Mouse (Mus musculus) heart, postnatal 10 days (tissue): ENCODE results near the gene Stam. TPM values are rescaled to one million over a fixed set of nuclear protein-coding genes. Genes with fewer than 3 reads are reported as not detected.

Experiments used
- DNase-seq, 2 experiments: peaks; one replicate each; pipeline ENCODE4 v3.0.0; 2021
- intact Hi-C: fragments of 180-260 bp; cut with DNase I; formaldehyde crosslinking; loops from one replicate; pipeline ENCODE4 v1.15.1; 2025
- total RNA-seq, 2 experiments: library from RNA; stranded (reverse); gene quantifications; 2 replicates each; pipeline ENCODE4 v1.2.3; 2021

Gene Stam
- total RNA-seq, 2 experiments from 2014 or later: 37.7 to 40.5 TPM

- intact Hi-C loops: no loop called here
Measured at GRCm38 (mm10) chr2:14103924-14104323, 30.0 kb downstream of the Stam start.

GRCm38 (mm10) chr2:14107673-14108072, 33.8 kb downstream of the Stam start:
- intact Hi-C loops: no loop called here

More at GRCm38 (mm10) chr2:14103924-14104323, 30.0 kb downstream of the Stam start:
- DNase-seq: no peak

GRCm38 (mm10) chr2:14126387-14126786, 52.5 kb downstream of the Stam start:
- DNase-seq: no peak
- intact Hi-C loops: no loop called here

More at GRCm38 (mm10) chr2:14107673-14108072, 33.8 kb downstream of the Stam start:
- peak; percentile 26 to 27 for DNase-seq

GRCm38 (mm10) chr2:14127629-14128028, 53.7 kb downstream of the Stam start:
- DNase-seq: no peak
- intact Hi-C loops: no loop called here

- intact Hi-C loops: no loop called here
- no peak for DNase-seq
Measured at GRCm38 (mm10) chr2:14130641-14131339, 56.9 kb downstream of the Stam start.

GRCm38 (mm10) chr2:14132468-14133326, 58.8 kb downstream of the Stam start:
- intact Hi-C loops: no loop called here
- no peak for DNase-seq

DNA sequence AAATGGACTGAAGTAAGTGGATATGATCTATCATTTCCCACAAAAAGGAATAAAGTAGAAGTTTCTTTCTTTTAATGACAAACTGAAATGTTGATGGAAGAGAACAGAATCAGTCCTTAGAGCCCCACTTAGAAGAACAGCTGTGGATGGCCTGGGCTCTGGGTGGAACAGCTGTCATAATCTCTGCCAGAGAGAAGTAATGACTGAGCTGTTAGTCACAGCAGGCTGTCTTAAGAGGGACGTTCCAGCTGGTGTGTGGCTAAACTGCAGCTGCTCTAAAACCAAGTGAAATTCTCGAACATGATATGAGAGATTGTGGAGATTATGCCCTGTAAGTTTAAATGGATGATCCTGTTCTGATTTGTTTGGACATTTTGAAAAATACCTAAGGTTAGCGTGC, 63.0 kb downstream of the Stam start:
- intact Hi-C loops: no loop called here
- DNase-seq: peak; percentile 41 to 57

DNA sequence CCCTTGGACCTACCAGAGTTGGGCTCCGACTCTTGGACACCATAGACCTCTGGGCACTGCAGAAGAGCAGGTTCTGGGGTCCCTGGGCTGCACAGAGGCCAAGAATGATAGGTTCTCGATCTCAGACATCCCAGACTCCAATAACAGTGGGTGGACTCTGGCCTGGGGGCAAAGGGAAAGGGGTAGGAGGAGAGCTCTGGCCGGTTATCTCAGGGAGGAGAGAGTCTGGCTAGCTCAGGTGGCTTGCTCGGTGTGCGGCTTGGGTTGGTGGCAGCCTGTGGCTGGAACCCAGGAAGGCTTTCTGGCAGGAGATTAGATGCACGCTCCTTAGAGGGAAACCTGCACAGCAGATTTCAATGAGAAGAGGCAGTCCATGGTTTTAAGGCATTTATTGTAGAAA, 65.7 kb downstream of the Stam start:
- intact Hi-C loops: no loop called here

DNA sequence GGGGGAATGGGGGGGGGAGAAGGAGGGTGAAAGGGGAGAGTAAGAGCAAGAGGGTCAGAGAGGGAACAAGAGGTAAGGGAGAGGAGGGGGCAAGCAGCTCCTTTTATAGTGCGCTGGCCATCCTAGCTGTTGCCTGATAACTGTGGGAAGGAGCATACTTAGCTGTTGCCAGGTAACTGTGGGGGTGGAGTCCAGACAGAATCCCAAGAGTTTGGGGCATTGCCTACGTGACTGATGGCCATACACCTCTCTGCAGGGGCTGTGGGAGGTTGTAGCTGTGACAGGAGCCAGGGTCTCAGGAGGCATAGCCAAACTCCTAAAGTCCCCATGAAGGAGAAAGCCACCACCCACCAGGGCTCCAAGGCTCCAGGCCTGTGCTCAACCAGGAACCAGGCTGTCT, 66.1 kb downstream of the Stam start:
- intact Hi-C loops: no loop called here
- no peak for DNase-seq

More for the DNA sequence above, 65.7 kb downstream of the Stam start:
- DNase-seq: no peak

GRCm38 (mm10) chr2:14145311-14145710, 71.4 kb downstream of the Stam start:
- peak; percentile 64 to 71 for DNase-seq
- intact Hi-C loops: no loop called here

DNA sequence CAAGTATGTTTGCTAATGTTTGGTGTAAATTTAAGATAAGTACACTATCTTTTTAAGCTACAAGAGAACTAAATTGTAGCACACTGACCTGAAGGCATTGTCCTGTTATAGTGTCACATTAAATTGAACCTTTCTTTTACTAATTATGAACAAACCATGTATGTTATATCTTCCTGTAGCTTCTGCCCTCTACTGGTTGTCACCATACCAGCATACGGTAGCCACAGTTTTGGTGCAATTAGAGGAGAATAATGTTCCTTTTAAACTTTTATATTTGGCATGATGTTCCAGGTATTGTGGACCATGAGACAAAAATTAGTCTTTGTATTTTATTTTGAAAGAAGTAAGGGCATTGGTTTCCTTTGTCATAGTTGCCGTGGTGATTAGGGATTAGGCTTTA, 73.0 kb downstream of the Stam start:
- intact Hi-C loops: loop anchor here (2.0 kb wide), 1 partner anchor 98 kb away; no protein-coding TSS in a partner anchor
- no peak for DNase-seq

GRCm38 (mm10) chr2:14150829-14151228, 76.9 kb downstream of the Stam start:
- intact Hi-C loops: no loop called here
- peak; percentile 11 to 21 for DNase-seq

DNA sequence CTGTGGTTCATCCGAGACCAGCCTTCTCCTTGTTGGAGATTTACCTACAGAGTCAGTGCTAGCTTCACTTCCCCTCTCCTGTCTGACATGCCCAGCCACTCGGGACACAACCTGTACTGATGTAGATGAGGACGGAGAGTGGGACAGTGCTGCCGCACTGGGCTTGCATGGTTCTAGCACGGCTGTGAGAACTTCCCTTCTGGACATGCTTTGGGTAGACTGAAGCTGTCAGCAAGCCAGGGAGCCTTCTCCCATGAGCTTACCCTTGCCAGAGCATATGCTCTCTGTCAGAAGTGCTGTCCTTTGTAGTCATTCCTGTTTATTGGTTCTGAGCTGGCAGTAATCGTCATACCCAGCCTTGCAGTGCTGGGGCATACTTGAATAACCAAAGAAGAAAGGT, 78.0 kb downstream of the Stam start:
- intact Hi-C loops: no loop called here

DNA sequence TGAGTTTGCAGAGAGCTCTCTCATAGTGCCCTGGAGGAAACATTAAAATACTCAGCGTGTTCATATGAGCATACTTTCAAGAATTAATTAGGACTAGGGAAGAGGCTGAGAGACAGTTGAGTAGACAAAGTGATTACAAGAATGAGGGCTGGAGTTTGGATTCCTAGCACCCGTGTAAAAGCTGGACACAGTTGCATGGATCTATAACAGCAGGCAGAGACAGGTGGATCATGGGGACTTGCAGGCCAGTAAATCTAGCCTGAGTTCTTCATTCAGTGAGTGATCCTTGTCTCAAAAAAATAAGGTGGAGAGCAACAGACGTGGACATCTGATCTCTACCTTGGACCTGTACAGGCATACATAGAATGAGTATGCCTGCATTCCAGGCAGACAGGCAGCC, 85.1 kb downstream of the Stam start:
- intact Hi-C loops: loop anchor here (5.0 kb wide), 1 partner anchor 102 kb away; the partner anchor contains the start of gene Hacd1
- DNase-seq: no peak

More for the DNA sequence above, 78.0 kb downstream of the Stam start:
- no peak for DNase-seq

GRCm38 (mm10) chr2:14159756-14160155, 85.9 kb downstream of the Stam start:
- intact Hi-C loops: loop anchor here (5.0 kb wide), 2 partner anchors 102 to 543 kb away; partner anchors contain the start of gene Hacd1
- no peak for DNase-seq

- DNase-seq: peak; percentile 32 to 38
- intact Hi-C loops: loop anchor here (5.0 kb wide), 2 partner anchors 63 to 538 kb away; partner anchors contain the start of gene Mrc1
Measured at GRCm38 (mm10) chr2:14164459-14165030, 90.6 kb downstream of the Stam start.

- intact Hi-C loops: loop anchor here (5.0 kb wide), 1 partner anchor 62 kb away; the partner anchor contains the start of gene Mrc1
- peak in 1 of 2 experiments; percentile 24 for DNase-seq
Measured at GRCm38 (mm10) chr2:14165066-14165465, 91.2 kb downstream of the Stam start.

DNA sequence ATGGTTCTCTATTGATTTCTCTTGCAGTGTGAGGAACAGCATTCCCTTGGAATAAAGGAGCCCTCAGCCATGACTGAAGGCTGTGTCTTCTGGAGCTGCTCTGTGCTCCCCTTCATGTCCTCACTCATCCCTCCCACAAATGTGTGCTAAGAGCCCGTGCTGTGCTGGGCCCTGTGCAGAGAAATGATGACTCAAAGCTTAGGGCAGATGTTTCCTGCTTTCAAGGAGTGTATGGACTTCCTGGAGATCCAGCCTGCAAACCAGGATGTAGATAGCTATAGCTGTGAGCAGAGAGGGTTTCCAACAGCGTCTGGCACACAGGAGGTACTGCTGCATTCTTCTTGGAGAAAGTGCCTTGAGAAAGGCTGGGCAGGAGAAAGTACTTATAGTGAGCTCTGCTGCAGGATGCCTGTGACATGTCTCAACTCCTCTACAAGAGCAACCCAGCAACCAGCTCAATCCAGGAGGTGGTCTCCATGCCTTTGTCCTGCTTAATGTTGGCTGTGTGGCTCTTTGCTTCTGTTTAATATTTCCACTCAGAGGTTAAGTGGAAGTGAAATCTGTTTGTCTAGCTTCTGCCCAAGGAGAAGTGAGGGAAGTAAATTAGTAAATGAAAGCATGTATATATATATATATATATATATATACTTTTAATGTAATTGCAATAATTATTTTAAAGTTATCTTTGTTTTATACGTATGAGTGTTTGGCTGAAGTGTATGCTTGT, 91.9 kb downstream of the Stam start:
- peak; percentile 31 to 39 for DNase-seq

DNA sequence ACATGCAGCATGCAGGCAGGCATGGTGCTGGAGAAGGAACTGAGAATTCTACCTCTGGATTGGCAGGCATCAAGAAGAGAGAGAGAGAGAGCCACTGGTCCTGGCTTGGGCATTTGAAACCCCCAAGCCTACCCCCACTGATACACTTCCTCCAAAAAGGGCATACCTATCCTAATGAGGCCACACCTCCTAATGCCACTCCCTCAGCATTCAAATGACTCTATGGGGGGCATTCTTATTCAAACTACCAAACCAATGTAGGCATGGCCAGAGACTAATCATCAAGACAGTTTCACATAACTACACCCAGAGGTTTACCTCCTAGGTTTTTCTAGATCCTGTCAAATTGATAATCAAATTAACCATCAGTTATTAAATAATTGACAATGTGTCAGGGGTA, 93.8 kb downstream of the Stam start:
- intact Hi-C loops: loop anchor here (5.0 kb wide), 1 partner anchor 60 kb away; the partner anchor contains the start of gene Mrc1
- no peak for DNase-seq

More for the DNA sequence above, 91.9 kb downstream of the Stam start:
- intact Hi-C loops: loop anchor here (5.0 kb wide), 1 partner anchor 62 kb away; the partner anchor contains the start of gene Mrc1

DNA sequence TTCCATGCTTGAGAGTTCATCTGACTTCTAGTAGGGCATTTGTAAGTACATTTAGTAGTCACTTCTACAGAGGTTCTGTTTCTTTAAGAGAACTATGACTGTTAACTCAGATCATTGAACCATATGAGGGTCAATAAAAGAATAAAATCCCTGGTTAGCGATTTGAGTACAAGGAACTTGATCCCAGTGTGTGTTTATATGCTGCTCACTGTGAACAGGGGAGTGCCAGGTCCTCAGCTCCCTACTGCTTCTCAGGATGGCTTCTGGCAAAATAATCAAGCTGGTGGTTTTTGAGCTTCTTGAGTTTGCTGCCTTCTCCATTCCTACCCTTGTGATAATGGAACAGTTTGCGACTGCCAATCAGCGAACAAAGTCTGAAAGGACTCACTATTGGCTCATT, 100.4 kb downstream of the Stam start, which contains the start of gene Tmem236:
Tmem236 (plus strand) TSS at position 190 of the 400 bp plus-strand sequence.
- intact Hi-C loops: no loop called here
- DNase-seq: no peak
